10 mouse cellular contexts compared by ENCODE assay signal in genomic region chr17:86203531-86204450, GRCm38 (mm10). TPM values are rescaled to one million over a fixed set of nuclear protein-coding genes. Genes with fewer than 3 reads are reported as not detected.
DNase-seq lines count a peak whose midpoint lies in the region; ATAC-seq and TF ChIP-seq lines count a peak whose summit lies in the region.
"Had no signal": no experiment of that assay in that cellular context is flagged by ENCODE, and none has a peak within 500 bp of the region (broad histone marks: within the 10 kb centered on the region; RNA-seq: fewer than 3 reads in every experiment).

No protein-coding gene starts in this region.

- no peak for TF ChIP-seq EP300 in liver, postnatal 0 days (IDR thresholded peaks at IDR 0.05; ENCODE audit: low read depth)

- H3K4me2 ChIP-seq in liver, postnatal 0 days (ENCODE audit: low read depth, low read length): no peak overlapping the region
- no peak overlapping the region for H3K4me2 ChIP-seq in kidney, embryonic 14.5 days (replicated peaks; ENCODE audit: low read depth, low read length)
- H3K4me2 ChIP-seq in stomach, embryonic 15.5 days: 0 out of 2 replicates have a peak overlapping the region, but pooled peaks have one; percentile 5
- H3K4me2 ChIP-seq: forebrain, embryonic 15.5 days; lung, embryonic 15.5 days had no signal

- no peak overlapping the region for H3K4me3 ChIP-seq in liver, adult 2 months (ENCODE audit: insufficient read depth, low read depth, low read length)
- no peak overlapping the region for H3K4me3 ChIP-seq in liver, postnatal 0 days (ENCODE audit: low read depth, low read length)
- no peak overlapping the region for H3K4me3 ChIP-seq in kidney, embryonic 14.5 days (ENCODE audit: low read length)
- no peak overlapping the region for H3K4me3 ChIP-seq in stomach, embryonic 15.5 days (replicated peaks)
- no peak overlapping the region for H3K4me3 ChIP-seq in forebrain, embryonic 10.5 days
- H3K4me3 ChIP-seq: forebrain, embryonic 15.5 days; lung, embryonic 15.5 days had no signal

- H3K9ac ChIP-seq in liver, adult 2 months (ENCODE audit: low read depth, low read length): no peak overlapping the region
- H3K9ac ChIP-seq in liver, postnatal 0 days (replicated peaks): no peak overlapping the region
- no peak overlapping the region for H3K9ac ChIP-seq in kidney, embryonic 14.5 days (ENCODE audit: low read depth, low read length)
- no peak overlapping the region for H3K9ac ChIP-seq in stomach, embryonic 15.5 days
- H3K9ac ChIP-seq: forebrain, embryonic 15.5 days; lung, embryonic 15.5 days had no signal

- no peaks in the 10 kb centered on the region for H3K36me3 ChIP-seq in liver, adult 2 months (ENCODE audit: control insufficient read depth, insufficient read depth, low read length)
- no peaks in the 10 kb centered on the region for H3K36me3 ChIP-seq in liver, postnatal 0 days (replicated peaks; ENCODE audit: insufficient read depth, low read length)
- no peaks in the 10 kb centered on the region for H3K36me3 ChIP-seq in kidney, embryonic 14.5 days (ENCODE audit: control insufficient read depth, insufficient read depth, low read length)
- no peaks in the 10 kb centered on the region for H3K36me3 ChIP-seq in stomach, embryonic 15.5 days
- no peaks in the 10 kb centered on the region for H3K36me3 ChIP-seq in forebrain, embryonic 10.5 days (replicated peaks)
- H3K36me3 ChIP-seq: forebrain, embryonic 15.5 days; lung, embryonic 15.5 days had no signal

- no peak for ATAC-seq in liver, postnatal 0 days
- ATAC-seq in kidney, embryonic 14.5 days (ENCODE audit: low FRiP score, low TSS enrichment): peak; percentile 65; the same call in 1 of the 2 replicates
- ATAC-seq in stomach, embryonic 15.5 days (ENCODE audit: insufficient read depth, low FRiP score, low read depth): no peak; the same call in 1 of the 2 replicates
- ATAC-seq: forebrain, embryonic 15.5 days had no signal

- H3K27me3 ChIP-seq in liver, adult 2 months (ENCODE audit: control insufficient read depth, insufficient read depth, low read length): no peaks in the 10 kb centered on the region
- no peaks in the 10 kb centered on the region for H3K27me3 ChIP-seq in liver, postnatal 0 days (ENCODE audit: insufficient read depth, low read length)
- no peaks in the 10 kb centered on the region for H3K27me3 ChIP-seq in kidney, embryonic 14.5 days (ENCODE audit: control insufficient read depth, insufficient read depth, low read length)
- no peaks in the 10 kb centered on the region for H3K27me3 ChIP-seq in stomach, embryonic 15.5 days (replicated peaks)
- H3K27me3 ChIP-seq in forebrain, embryonic 10.5 days (ENCODE audit: poor library complexity, severe bottlenecking): no peaks in the 10 kb centered on the region
- H3K27me3 ChIP-seq: forebrain, embryonic 15.5 days; lung, embryonic 15.5 days had no signal

- no peak for TF ChIP-seq POLR2A in liver, adult 2 months (IDR thresholded peaks at IDR 0.05; ENCODE audit: extremely low read depth, insufficient read depth, low read length)

- peak; percentile 69 for DNase-seq in liver, adult 2 months (ENCODE audit: extremely low read depth, low read depth, low spot score)
- DNase-seq in liver, postnatal 0 days: no peak
- DNase-seq in heart, adult 8-10 months (ENCODE audit: low spot score): peak; percentile 31
- no peak for DNase-seq in forebrain, embryonic 10.5 days (ENCODE audit: extremely low spot score, low spot score)
- DNase-seq in left cerebral cortex, adult 9 months (ENCODE audit: low spot score in 2 of 2): no peak
- DNase-seq in B cell, adult 2 months: no peak

- no peaks in the 10 kb centered on the region for H3K9me3 ChIP-seq in liver, postnatal 0 days (ENCODE audit: low read length)
- no peaks in the 10 kb centered on the region for H3K9me3 ChIP-seq in kidney, embryonic 14.5 days (ENCODE audit: control insufficient read depth, low read length)
- no peaks in the 10 kb centered on the region for H3K9me3 ChIP-seq in stomach, embryonic 15.5 days
- no peaks in the 10 kb centered on the region for H3K9me3 ChIP-seq in forebrain, embryonic 10.5 days
- H3K9me3 ChIP-seq: forebrain, embryonic 15.5 days; lung, embryonic 15.5 days had no signal

- no peak overlapping the region for H3K27ac ChIP-seq in liver, adult 2 months (replicated peaks; ENCODE audit: insufficient read depth, low read depth, low read length)
- no peak overlapping the region for H3K27ac ChIP-seq in liver, postnatal 0 days (ENCODE audit: low read depth)
- no peak overlapping the region for H3K27ac ChIP-seq in kidney, embryonic 14.5 days (ENCODE audit: low read depth, low read length)
- H3K27ac ChIP-seq in stomach, embryonic 15.5 days: no peak overlapping the region
- H3K27ac ChIP-seq in forebrain, embryonic 10.5 days: no peak overlapping the region
- H3K27ac ChIP-seq: forebrain, embryonic 15.5 days; lung, embryonic 15.5 days had no signal

- H3K79me2 ChIP-seq in liver, adult 2 months (ENCODE audit: control insufficient read depth, insufficient read depth, low read length): peaks cover 14% of the 10 kb centered on the region; the same call in 1 of the 2 replicates

- no peak for TF ChIP-seq CTCF in liver, adult 2 months (IDR thresholded peaks at IDR 0.05; ENCODE audit: low read depth, low read length)
- no peak for TF ChIP-seq CTCF in liver, postnatal 0 days (IDR thresholded peaks at IDR 0.05; ENCODE audit: low read depth)

- 47% methylated on average over 20 of the region's 20 CpGs for WGBS in liver, adult 2 months
- 64% methylated on average over 20 of the region's 20 CpGs for WGBS in liver, postnatal 0 days (ENCODE audit: insufficient replicate concordance)
- WGBS in kidney, embryonic 14.5 days: 53% methylated on average over 20 of the region's 20 CpGs
- WGBS in stomach, embryonic 15.5 days: 68% methylated on average over 20 of the region's 20 CpGs
- WGBS in forebrain, embryonic 10.5 days: 80% methylated on average over 20 of the region's 20 CpGs

- H3K4me1 ChIP-seq in liver, adult 2 months (ENCODE audit: control insufficient read depth, insufficient read depth, low read length): peaks cover 23% of the 10 kb centered on the region
- H3K4me1 ChIP-seq in liver, postnatal 0 days (ENCODE audit: insufficient read depth): peaks cover 3% of the 10 kb centered on the region
- H3K4me1 ChIP-seq in kidney, embryonic 14.5 days (ENCODE audit: control insufficient read depth, insufficient read depth, low read length): peaks cover 11% of the 10 kb centered on the region
- peaks cover 5% of the 10 kb centered on the region; the same call in 1 of the 2 replicates for H3K4me1 ChIP-seq in stomach, embryonic 15.5 days
- H3K4me1 ChIP-seq in forebrain, embryonic 10.5 days: peaks cover 12% of the 10 kb centered on the region

RNA-seq across cellular contexts. Expression of gene Prkce, which starts 36.2 kb away (rescaled TPM):
- 6.4 and 7.2 TPM in 2 replicates for total RNA-seq in liver, adult 2 months (2014; rRNA removed)
- 1.7 and 2.0 TPM in 2 replicates for polyA plus RNA-seq in liver, adult 2 months (2012; rRNA removed)
- polyA plus RNA-seq in liver, postnatal 0 days (2015; fragmentation: Nextera tagmentation; extraction: Ambion mirVana): 1.9 and 2.0 TPM in 2 replicates
- 10 to 100 TPM; 24.0 to 30.1 (median 27.4) TPM for total RNA-seq in heart, adult 8-10 months (2022)
- 7.2 and 8.8 TPM in 2 replicates for polyA plus RNA-seq in kidney, embryonic 14.5 days (2014; fragmentation: Nextera tagmentation; extraction: Ambion mirVana)
- polyA plus RNA-seq in stomach, embryonic 15.5 days (2015; fragmentation: Nextera tagmentation; extraction: Ambion mirVana): 6.3 and 6.5 TPM in 2 replicates
- 2.8 and 3.1 TPM in 2 replicates for polyA plus RNA-seq in forebrain, embryonic 10.5 days (2016; fragmentation: Nextera tagmentation; extraction: Ambion mirVana)

RNA-seq across cellular contexts. Expression of gene Srbd1, which starts 58.8 kb away (rescaled TPM):
- total RNA-seq in liver, adult 2 months (2014; rRNA removed): 12.8 and 20.9 TPM in 2 replicates
- polyA plus RNA-seq in liver, adult 2 months (2012; rRNA removed): 2.1 and 2.6 TPM in 2 replicates
- 3.8 and 3.9 TPM in 2 replicates for polyA plus RNA-seq in liver, postnatal 0 days (2015; fragmentation: Nextera tagmentation; extraction: Ambion mirVana)
- 10 to 100 TPM; 12.5 to 17.5 (median 13.4) TPM for total RNA-seq in heart, adult 8-10 months (2022)
- 11.6 and 12.7 TPM in 2 replicates for polyA plus RNA-seq in kidney, embryonic 14.5 days (2014; fragmentation: Nextera tagmentation; extraction: Ambion mirVana)
- polyA plus RNA-seq in stomach, embryonic 15.5 days (2015; fragmentation: Nextera tagmentation; extraction: Ambion mirVana): 13.2 and 13.3 TPM in 2 replicates
- polyA plus RNA-seq in forebrain, embryonic 10.5 days (2016; fragmentation: Nextera tagmentation; extraction: Ambion mirVana): 24.7 and 25.4 TPM in 2 replicates

Comparison
In these comparisons a context has a peak if more than half of its experiments do, and no peak if none do; other contexts are left out.
1. DNase-seq: peak in liver, adult 2 months (single experiment) and heart, adult 8-10 months (single experiment); none in liver, postnatal 0 days (single experiment), forebrain, embryonic 10.5 days (single experiment), left cerebral cortex, adult 9 months (0 of 2) and B cell, adult 2 months (0 of 2).